In genomic region chr19:45813263-45813662, GRCm38 (mm10) we compare ENCODE assay signal across 9 mouse cellular contexts. TPM values are rescaled to one million over a fixed set of nuclear protein-coding genes. Genes with fewer than 3 reads are reported as not detected.
DNase-seq lines count a peak whose midpoint lies in the region; ATAC-seq and TF ChIP-seq lines count a peak whose summit lies in the region.
"Had no signal": no experiment of that assay in that cellular context is flagged by ENCODE, and none has a peak within 500 bp of the region (broad histone marks: within the 10 kb centered on the region; RNA-seq: fewer than 3 reads in every experiment).

No protein-coding gene starts in this region.

- no peak overlapping the region for H3K4me2 ChIP-seq in forebrain, embryonic 11.5 days (ENCODE audit: low read depth, low read length, severe bottlenecking)
- peak overlapping the region; percentile 59; the same call in 1 of the 2 replicates for H3K4me2 ChIP-seq in hindbrain, embryonic 12.5 days (replicated peaks)
- peak overlapping the region; percentile 15; the same call in 1 of the 2 replicates for H3K4me2 ChIP-seq in midbrain, embryonic 14.5 days (ENCODE audit: low read length)

- no peak for TF ChIP-seq POLR2A in bone marrow macrophage, adult 2 months (IDR thresholded peaks at IDR 0.05; ENCODE audit: borderline replicate concordance, low read depth, low read length)

- no peak overlapping the region for H3K9ac ChIP-seq in forebrain, embryonic 11.5 days (ENCODE audit: low read length)
- H3K9ac ChIP-seq in hindbrain, embryonic 12.5 days, result no peak overlapping the region
- no peak overlapping the region for H3K9ac ChIP-seq in midbrain, embryonic 14.5 days (replicated peaks; ENCODE audit: low read length)

- H3K27me3 ChIP-seq in forebrain, embryonic 11.5 days (ENCODE audit: control insufficient read depth, insufficient read depth, low read length), result no peaks in the 10 kb centered on the region; the same call in 1 of the 2 replicates
- peaks cover 22% of the 10 kb centered on the region for H3K27me3 ChIP-seq in hindbrain, embryonic 12.5 days
- H3K27me3 ChIP-seq in midbrain, embryonic 14.5 days (ENCODE audit: control insufficient read depth, insufficient read depth, low read length), result no peaks in the 10 kb centered on the region

- H3K9me3 ChIP-seq in forebrain, embryonic 11.5 days (ENCODE audit: control insufficient read depth, low read length), result no peaks in the 10 kb centered on the region
- H3K9me3 ChIP-seq in hindbrain, embryonic 12.5 days (replicated peaks), result no peaks in the 10 kb centered on the region
- H3K9me3 ChIP-seq in midbrain, embryonic 14.5 days (ENCODE audit: control insufficient read depth, low read length), result no peaks in the 10 kb centered on the region

- WGBS in forebrain, embryonic 11.5 days, result 4% methylated on average over 11 of the region's 11 CpGs
- 6% methylated on average over 11 of the region's 11 CpGs for WGBS in hindbrain, embryonic 12.5 days
- 6% methylated on average over 11 of the region's 11 CpGs for WGBS in midbrain, embryonic 14.5 days

- H3K4me3 ChIP-seq in bone marrow macrophage, adult 2 months (ENCODE audit: insufficient read depth, low read length), result no peak overlapping the region
- no peak overlapping the region for H3K4me3 ChIP-seq in forebrain, embryonic 11.5 days (ENCODE audit: low read depth, low read length)
- no peak overlapping the region for H3K4me3 ChIP-seq in hindbrain, embryonic 12.5 days
- no peak overlapping the region for H3K4me3 ChIP-seq in midbrain, embryonic 14.5 days (replicated peaks; ENCODE audit: low read depth, low read length)

- no peak overlapping the region for H3K27ac ChIP-seq in bone marrow macrophage, adult 2 months (ENCODE audit: insufficient read depth, low read depth, low read length)
- H3K27ac ChIP-seq in forebrain, embryonic 11.5 days (ENCODE audit: low read depth, low read length), result no peak overlapping the region
- H3K27ac ChIP-seq in hindbrain, embryonic 12.5 days, result no peak overlapping the region
- no peak overlapping the region for H3K27ac ChIP-seq in midbrain, embryonic 14.5 days (replicated peaks; ENCODE audit: low read depth, low read length)
- H3K27ac ChIP-seq: macrophage had no signal

- H3K36me3 ChIP-seq in forebrain, embryonic 11.5 days (ENCODE audit: control insufficient read depth, insufficient read depth, low read length), result no peaks in the 10 kb centered on the region
- H3K36me3 ChIP-seq in hindbrain, embryonic 12.5 days, result no peaks in the 10 kb centered on the region
- peaks cover under 1% of the 10 kb centered on the region; the same call in 1 of the 2 replicates for H3K36me3 ChIP-seq in midbrain, embryonic 14.5 days (ENCODE audit: control insufficient read depth, insufficient read depth, low read length)

- peak; percentile 73 for DNase-seq in MN1 (ENCODE audit: low spot score)
- peak; percentile 91 for DNase-seq in forebrain, embryonic 11.5 days (ENCODE audit: low spot score)
- peak; percentile 63 to 95 for DNase-seq in left cerebral cortex, adult 8-10 months (ENCODE audit: low spot score in 2 of 2)
- DNase-seq in midbrain, embryonic 14.5 days, result peak; percentile 90
- DNase-seq in skeletal muscle tissue, adult 2 months (ENCODE audit: low read depth, low spot score), result peak; percentile 45

- ATAC-seq in forebrain, embryonic 11.5 days (replicated peaks; ENCODE audit: low FRiP score), result no peak; the same call in 1 of the 2 replicates
- ATAC-seq in hindbrain, embryonic 12.5 days (ENCODE audit: low FRiP score), result 0 out of 2 replicates have a peak, but pooled peaks have one; percentile 5
- no peak for ATAC-seq in midbrain, embryonic 14.5 days (ENCODE audit: low FRiP score, low TSS enrichment)
- no peak for ATAC-seq in erythroid progenitor cell, adult 5-6 weeks (replicated peaks; ENCODE audit: low FRiP score, poor library complexity, severe bottlenecking)

- no peaks in the 10 kb centered on the region for H3K4me1 ChIP-seq in bone marrow macrophage, adult 2 months (ENCODE audit: control insufficient read depth, insufficient read depth, low read length)
- peaks cover 23% of the 10 kb centered on the region for H3K4me1 ChIP-seq in forebrain, embryonic 11.5 days (replicated peaks; ENCODE audit: control insufficient read depth, insufficient read depth, low read length)
- H3K4me1 ChIP-seq in hindbrain, embryonic 12.5 days, result peaks cover 44% of the 10 kb centered on the region
- H3K4me1 ChIP-seq in midbrain, embryonic 14.5 days (ENCODE audit: control insufficient read depth, insufficient read depth, low read length), result peaks cover 30% of the 10 kb centered on the region

- TF ChIP-seq CTCF in bone marrow macrophage, adult 2 months (IDR thresholded peaks at IDR 0.05; ENCODE audit: low read depth, low read length), result peak; percentile 88

RNA-seq across cellular contexts. Expression of gene Kcnip2, which starts 2.6 kb away (rescaled TPM):
- not detected in 2 replicates for polyA plus RNA-seq in bone marrow macrophage, adult 2 months (2012; ENCODE audit: insufficient read depth, insufficient read length, missing spikeins)
- 0.76 and 1.5 TPM in 2 replicates for polyA plus RNA-seq in forebrain, embryonic 11.5 days (2014; fragmentation: Nextera tagmentation; extraction: Ambion mirVana)
- polyA plus RNA-seq in hindbrain, embryonic 12.5 days (2016; fragmentation: Nextera tagmentation; extraction: Ambion mirVana), result 3.0 and 3.7 TPM in 2 replicates
- total RNA-seq in left cerebral cortex, adult 8-10 months (2022), result 100 to 1,000 TPM; 150 to 177 (median 154) TPM
- polyA plus RNA-seq in midbrain, embryonic 14.5 days (2014; fragmentation: Nextera tagmentation; extraction: Ambion mirVana), result 3.9 and 5.0 TPM in 2 replicates
- not detected in 2 replicates for total RNA-seq in erythroid progenitor cell, adult 5-6 weeks (2015; ENCODE audit: low replicate concordance)
- total RNA-seq in erythroid progenitor cell, adult 5-6 weeks (2017; ENCODE audit: low replicate concordance), result 0.26 TPM in 1 of 2 replicates, not detected in the other
- polyA plus RNA-seq: macrophage had no signal

RNA-seq across cellular contexts. Expression of gene Mgea5, which starts 29.6 kb away (rescaled TPM):
- polyA plus RNA-seq in bone marrow macrophage, adult 2 months (2012; ENCODE audit: insufficient read depth, insufficient read length, missing spikeins), result 84.9 and 93.8 TPM in 2 replicates
- 83.4 and 88.9 TPM in 2 replicates for polyA plus RNA-seq in forebrain, embryonic 11.5 days (2014; fragmentation: Nextera tagmentation; extraction: Ambion mirVana)
- 113 and 121 TPM in 2 replicates for polyA plus RNA-seq in hindbrain, embryonic 12.5 days (2016; fragmentation: Nextera tagmentation; extraction: Ambion mirVana)
- total RNA-seq in left cerebral cortex, adult 8-10 months (2022), result 100 to 1,000 TPM; 142 to 157 (median 154) TPM
- polyA plus RNA-seq in midbrain, embryonic 14.5 days (2014; fragmentation: Nextera tagmentation; extraction: Ambion mirVana), result 95.8 and 118 TPM in 2 replicates
- 106 and 118 TPM in 2 replicates for total RNA-seq in erythroid progenitor cell, adult 5-6 weeks (2015; ENCODE audit: low replicate concordance)
- 181 and 220 TPM in 2 replicates for total RNA-seq in erythroid progenitor cell, adult 5-6 weeks (2017; ENCODE audit: low replicate concordance)
